Mouse (Mus musculus) heart, postnatal 10 days (tissue): Measurements from ENCODE around the gene Gcc2. TPM values are rescaled to one million over a fixed set of nuclear protein-coding genes. Genes with fewer than 3 reads are reported as not detected.

Experiments used
- total RNA-seq, 2 experiments: library from RNA; stranded (reverse); gene quantifications; 2 replicates each; pipeline ENCODE4 v1.2.3; 2021

Gene Gcc2
- total RNA-seq, 2 experiments from 2014 or later, result 22.8 to 30.6 TPM

Other genes with a start within 250 kb of the Gcc2 start
- not detected for gene AW822073, start 30.6 kb upstream of the Gcc2 start, total RNA-seq
- gene Duxf3, start 22.8 kb upstream of the Gcc2 start, total RNA-seq, result not detected
- gene Gm4981, start 18.8 kb upstream of the Gcc2 start, total RNA-seq, result not detected
- gene Lims1, start 68.0 kb downstream of the Gcc2 start, total RNA-seq, result 100 to 1,000 TPM; 211 to 240 TPM
- 10 to 100 TPM; 56.6 to 59.4 TPM for gene Ranbp2, start 191.4 kb downstream of the Gcc2 start, total RNA-seq
- 1 to 10 TPM; 1.3 to 1.8 TPM for gene Ccdc138, start 242.5 kb downstream of the Gcc2 start, total RNA-seq